Mouse (Mus musculus): ENCODE measurements around the gene LTO1. TPM values are rescaled to one million over a fixed set of nuclear protein-coding genes. Genes with fewer than 3 reads are reported as not detected.

The LTO1 gene
- polyA plus RNA-seq, 2 experiments = 22.0 to 46.5 TPM

- ATAC-seq (ENCODE audit: low FRiP score, low read depth) (no peak), DNase-seq (ENCODE audit: low spot score) (no peak)
- no peak overlapping the region for H3K4me2 ChIP-seq (replicated peaks; ENCODE audit: low read depth, low read length, severe bottlenecking)
- H3K9ac ChIP-seq (ENCODE audit: low read depth, low read length, severe bottlenecking) = no peak overlapping the region
- WGBS = 79% methylated on average over 5 of the region's 5 CpGs
- no peak for TF ChIP-seq POLR2A (IDR thresholded peaks at IDR 0.05; ENCODE audit: borderline replicate concordance, extremely low read depth, insufficient read depth, insufficient read length)
- no peaks in the 10 kb centered on the region for H3K4me1 ChIP-seq (ENCODE audit: control insufficient read depth, insufficient read depth, low read length)
- H3K9me3 ChIP-seq (ENCODE audit: control insufficient read depth, low read length) = no peaks in the 10 kb centered on the region
- no peak overlapping the region for H3K4me3 ChIP-seq (replicated peaks; ENCODE audit: low read length)
- no peaks in the 10 kb centered on the region for H3K36me3 ChIP-seq (ENCODE audit: control insufficient read depth, insufficient read depth, low read length)
- H3K27ac ChIP-seq (replicated peaks; ENCODE audit: low read depth, low read length) = no peak overlapping the region
- H3K27me3 ChIP-seq (ENCODE audit: control insufficient read depth, insufficient read depth, low read length) = no peaks in the 10 kb centered on the region
Observed at GRCm38 (mm10) chr7:144965893-144966292, 51.0 kb downstream of the LTO1 start.

DNA sequence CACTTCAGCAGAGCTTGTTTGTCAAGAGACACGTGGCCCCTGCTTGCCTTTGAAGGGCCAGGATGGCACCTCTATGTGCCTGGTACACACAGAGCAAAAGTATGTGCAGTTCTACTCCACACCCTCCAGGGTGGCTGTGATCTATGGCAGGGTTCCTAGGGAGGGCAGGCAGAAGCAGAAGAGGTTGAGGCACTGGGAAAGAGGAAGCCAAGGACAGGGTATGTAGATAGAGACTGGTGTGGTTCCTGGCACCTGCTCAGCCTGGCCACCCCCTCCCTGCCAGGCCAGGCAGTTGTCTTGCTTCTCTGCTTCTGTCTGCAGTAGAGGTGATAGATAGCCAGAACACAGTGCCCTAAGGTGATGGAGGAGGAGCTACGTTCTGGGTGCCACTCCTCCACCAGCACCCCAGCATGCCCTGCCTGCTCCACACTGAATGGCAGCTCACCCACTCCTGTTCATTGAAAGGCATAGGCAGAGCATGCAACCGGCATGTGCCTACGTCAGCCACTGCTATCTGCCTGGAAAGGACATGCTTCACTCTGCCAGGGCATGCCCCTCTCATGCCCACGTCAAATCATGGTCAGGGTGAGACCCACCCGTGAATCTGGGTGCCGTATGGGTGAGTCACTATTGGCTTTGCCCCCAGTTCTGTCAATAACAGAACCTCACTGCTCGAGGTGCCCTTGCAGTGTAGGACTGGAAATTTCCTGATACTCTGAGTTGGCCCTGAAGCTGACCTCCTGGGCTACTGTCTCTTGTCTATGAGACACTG, 56.3 kb downstream of the LTO1 start:
- Histone ChIP-seq H3K27ac (replicated peaks; ENCODE audit: low read depth, low read length) (no peak overlapping the region), H3K4me1 (ENCODE audit: control insufficient read depth, insufficient read depth, low read length) (no peaks in the 10 kb centered on the region), H3K9me3 (ENCODE audit: control insufficient read depth, low read length) (no peaks in the 10 kb centered on the region), H3K9ac (ENCODE audit: low read depth, low read length, severe bottlenecking) (no peak overlapping the region), H3K4me2 (replicated peaks; ENCODE audit: low read depth, low read length, severe bottlenecking) (no peak overlapping the region), H3K36me3 (ENCODE audit: control insufficient read depth, insufficient read depth, low read length) (no peaks in the 10 kb centered on the region), H3K4me3 (replicated peaks; ENCODE audit: low read length) (no peak overlapping the region), H3K27me3 (ENCODE audit: control insufficient read depth, insufficient read depth, low read length) (no peaks in the 10 kb centered on the region)
- ATAC-seq (ENCODE audit: low FRiP score, low read depth) (no peak), DNase-seq (ENCODE audit: low spot score) (no peak)
- no peak for TF ChIP-seq POLR2A (IDR thresholded peaks at IDR 0.05; ENCODE audit: borderline replicate concordance, extremely low read depth, insufficient read depth, insufficient read length)
- WGBS = 70% methylated on average over 8 of the region's 8 CpGs

DNA sequence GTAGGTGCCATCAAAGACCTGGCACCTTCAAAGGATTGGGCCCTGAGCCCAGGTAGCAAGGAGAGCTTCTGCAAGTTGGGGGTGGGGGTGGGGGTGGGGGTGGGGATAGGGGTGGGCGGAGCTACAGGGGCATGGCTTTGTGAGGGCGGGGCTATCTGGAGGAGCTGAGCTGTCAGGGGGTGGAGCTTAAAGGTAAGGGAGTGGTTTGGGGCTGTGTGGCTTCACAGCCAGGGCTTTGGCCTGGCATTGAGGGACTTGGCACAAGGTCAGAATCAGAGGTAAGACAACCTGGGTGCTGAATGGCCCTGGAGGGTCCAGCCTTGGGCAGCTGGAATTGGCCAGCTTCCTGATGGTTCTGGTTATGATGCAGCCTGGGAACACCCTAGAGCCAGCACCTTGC, 56.9 kb downstream of the LTO1 start:
- no peaks in the 10 kb centered on the region for H3K27me3 ChIP-seq (ENCODE audit: control insufficient read depth, insufficient read depth, low read length)
- H3K9ac ChIP-seq (ENCODE audit: low read depth, low read length, severe bottlenecking) = no peak overlapping the region
- no peaks in the 10 kb centered on the region for H3K9me3 ChIP-seq (ENCODE audit: control insufficient read depth, low read length)
- TF ChIP-seq POLR2A (IDR thresholded peaks at IDR 0.05; ENCODE audit: borderline replicate concordance, extremely low read depth, insufficient read depth, insufficient read length) = no peak
- H3K36me3 ChIP-seq (ENCODE audit: control insufficient read depth, insufficient read depth, low read length) = no peaks in the 10 kb centered on the region
- no peak overlapping the region for H3K4me2 ChIP-seq (replicated peaks; ENCODE audit: low read depth, low read length, severe bottlenecking)
- no peak overlapping the region for H3K27ac ChIP-seq (replicated peaks; ENCODE audit: low read depth, low read length)
- DNase-seq (ENCODE audit: low spot score) (no peak), ATAC-seq (ENCODE audit: low FRiP score, low read depth) (no peak)
- no peak overlapping the region for H3K4me3 ChIP-seq (replicated peaks; ENCODE audit: low read length)
- 42% methylated on average over 2 of the region's 2 CpGs for WGBS
- H3K4me1 ChIP-seq (ENCODE audit: control insufficient read depth, insufficient read depth, low read length) = no peaks in the 10 kb centered on the region

GRCm38 (mm10) chr7:144973461-144973860, 58.6 kb downstream of the LTO1 start:
- H3K36me3 ChIP-seq (ENCODE audit: control insufficient read depth, insufficient read depth, low read length) = no peaks in the 10 kb centered on the region
- ATAC-seq (ENCODE audit: low FRiP score, low read depth) (no peak), DNase-seq (ENCODE audit: low spot score) (no peak)
- 68% methylated on average over 8 of the region's 8 CpGs for WGBS
- no peaks in the 10 kb centered on the region for H3K27me3 ChIP-seq (ENCODE audit: control insufficient read depth, insufficient read depth, low read length)
- no peak overlapping the region for H3K27ac ChIP-seq (replicated peaks; ENCODE audit: low read depth, low read length)
- H3K4me2 ChIP-seq (replicated peaks; ENCODE audit: low read depth, low read length, severe bottlenecking) = no peak overlapping the region
- H3K9me3 ChIP-seq (ENCODE audit: control insufficient read depth, low read length) = no peaks in the 10 kb centered on the region
- no peaks in the 10 kb centered on the region for H3K4me1 ChIP-seq (ENCODE audit: control insufficient read depth, insufficient read depth, low read length)
- H3K9ac ChIP-seq (ENCODE audit: low read depth, low read length, severe bottlenecking) = no peak overlapping the region
- no peak overlapping the region for H3K4me3 ChIP-seq (replicated peaks; ENCODE audit: low read length)
- no peak for TF ChIP-seq POLR2A (IDR thresholded peaks at IDR 0.05; ENCODE audit: borderline replicate concordance, extremely low read depth, insufficient read depth, insufficient read length)

DNA sequence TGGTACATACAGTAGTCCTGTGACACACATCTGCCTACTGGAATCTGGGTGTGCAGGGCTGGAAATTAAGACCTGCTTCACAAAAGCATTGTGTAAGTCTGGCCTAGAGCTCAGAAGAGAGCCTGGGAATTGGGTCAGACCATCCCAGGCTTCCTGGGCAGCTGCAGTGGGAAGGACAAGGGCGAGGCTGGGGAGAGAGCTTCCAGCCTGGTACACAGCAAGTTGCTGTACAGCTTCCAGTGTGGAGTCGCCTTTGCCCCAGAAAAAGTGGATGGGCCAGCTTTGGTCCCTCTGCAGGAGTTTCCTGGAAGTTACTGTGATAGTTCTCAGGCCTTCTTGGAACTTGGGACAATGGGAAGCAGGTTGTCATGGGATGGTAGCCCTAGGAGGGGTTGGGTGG, 62.2 kb downstream of the LTO1 start:
- no peak overlapping the region for H3K27ac ChIP-seq (replicated peaks; ENCODE audit: low read depth, low read length)
- no peaks in the 10 kb centered on the region for H3K9me3 ChIP-seq (ENCODE audit: control insufficient read depth, low read length)
- no peak overlapping the region for H3K4me2 ChIP-seq (replicated peaks; ENCODE audit: low read depth, low read length, severe bottlenecking)
- H3K4me1 ChIP-seq (ENCODE audit: control insufficient read depth, insufficient read depth, low read length) = no peaks in the 10 kb centered on the region
- no peak for DNase-seq (ENCODE audit: low spot score)
- H3K4me3 ChIP-seq (replicated peaks; ENCODE audit: low read length) = no peak overlapping the region
- no peak for ATAC-seq (ENCODE audit: low FRiP score, low read depth)
- no peaks in the 10 kb centered on the region for H3K36me3 ChIP-seq (ENCODE audit: control insufficient read depth, insufficient read depth, low read length)
- WGBS = 71% methylated on average over 2 of the region's 2 CpGs
- TF ChIP-seq POLR2A (IDR thresholded peaks at IDR 0.05; ENCODE audit: borderline replicate concordance, extremely low read depth, insufficient read depth, insufficient read length) = no peak
- no peak overlapping the region for H3K9ac ChIP-seq (ENCODE audit: low read depth, low read length, severe bottlenecking)
- no peaks in the 10 kb centered on the region for H3K27me3 ChIP-seq (ENCODE audit: control insufficient read depth, insufficient read depth, low read length)
